Mouse (Mus musculus) thymus, adult 2 months (tissue): ENCODE results near the gene Cdk12. TPM values are rescaled to one million over a fixed set of nuclear protein-coding genes. Genes with fewer than 3 reads are reported as not detected.
"Not testable (repeated sequence)": the region's sequence is repeated elsewhere in the genome, so short reads cannot be mapped to it uniquely, and the experiment has no call there.

Experiments
- DNase-seq: peaks from one replicate; pipeline ENCODE4 v3.0.0; 2021
- H3K27ac ChIP-seq: fragments of 200-500 bp; 2 replicates; pipeline ENCODE4 v1.5.1; 2012; ENCODE audit warnings: low read length, control low read depth; ENCODE audit not compliant: control insufficient read depth, insufficient read depth
- H3K27me3 ChIP-seq: fragments of 200-500 bp; 2 replicates; pipeline ENCODE4 v1.6.1; 2012; ENCODE audit warnings: mild to moderate bottlenecking, low read length, moderate library complexity, mixed read lengths; ENCODE audit not compliant: control insufficient read depth, insufficient read depth
- H3K36me3 ChIP-seq: fragments of 200-500 bp; 2 replicates; pipeline ENCODE4 v1.6.1; 2012; ENCODE audit warnings: mild to moderate bottlenecking, low read length, moderate library complexity; ENCODE audit not compliant: control insufficient read depth, insufficient read depth
- H3K4me1 ChIP-seq: fragments of 200-500 bp; replicated peaks from 2 replicates; pipeline ENCODE4 v1.6.1; 2012; ENCODE audit warnings: low read length; ENCODE audit not compliant: control insufficient read depth, insufficient read depth
- H3K4me3 ChIP-seq: fragments of 200-500 bp; 2 replicates; pipeline ENCODE4 v1.5.1; 2012; ENCODE audit warnings: mild to moderate bottlenecking, low read length, control low read depth, moderate library complexity; ENCODE audit not compliant: control insufficient read depth, insufficient read depth
- CTCF ChIP-seq: fragments of 200-500 bp; IDR thresholded peaks from 2 replicates; pipeline ENCODE4 v1.5.1; 2012; ENCODE audit warnings: mild to moderate bottlenecking, control low read depth, low read length, moderate library complexity, borderline replicate concordance; ENCODE audit not compliant: control insufficient read depth, poor library complexity, insufficient read depth; ENCODE audit errors: extremely low read depth
- POLR2A ChIP-seq: fragments of 200-500 bp; IDR thresholded peaks from 2 replicates; pipeline ENCODE4 v1.6.1; 2012; ENCODE audit warnings: mild to moderate bottlenecking, low read length, control low read depth, moderate library complexity; ENCODE audit not compliant: control insufficient read depth, poor library complexity, insufficient read depth; ENCODE audit errors: extremely low read depth
- WGBS: fragments of 180-500 bp; shearing (Covaris S2); methylation state at CpG from one replicate; pipeline ENCODE4 v1.1.7; 2018; 5-methylcytosine and 5-hydroxymethylcytosine counted together
- polyA plus RNA-seq: library from polyadenylated mRNA; depleted of rRNA; stranded (reverse); fragments of >200 nt; gene quantifications from 2 replicates; pipeline ENCODE4 v1.2.3, GENCODE M21; 2012

Gene Cdk12
- polyA plus RNA-seq, 1 experiment = 27.0 TPM

GRCm38 (mm10) chr11:98192901-98193805 lies 9.7 kb upstream of the Cdk12 start, which contains the start of gene Med1:
Gene Med1, minus strand, starts transcription at chr11:98193293.
- Histone ChIP-seq H3K27me3 (no peaks in the 10 kb centered on the region), H3K36me3 (peaks cover 6% of the 10 kb centered on the region), H3K27ac (peak within 1 kb of the TSS; percentile 81), H3K4me3 (peak within 1 kb of the TSS; percentile 68), H3K4me1 (peaks cover 9% of the 10 kb centered on the region)
- no peak; the same call in 1 of the 2 replicates for TF ChIP-seq POLR2A
- peak; percentile 16; the same call in 1 of the 2 replicates for TF ChIP-seq CTCF
- DNase-seq = peak; percentile 92
- WGBS = under 1% methylated on average over 52 of the region's 53 CpGs

DNA sequence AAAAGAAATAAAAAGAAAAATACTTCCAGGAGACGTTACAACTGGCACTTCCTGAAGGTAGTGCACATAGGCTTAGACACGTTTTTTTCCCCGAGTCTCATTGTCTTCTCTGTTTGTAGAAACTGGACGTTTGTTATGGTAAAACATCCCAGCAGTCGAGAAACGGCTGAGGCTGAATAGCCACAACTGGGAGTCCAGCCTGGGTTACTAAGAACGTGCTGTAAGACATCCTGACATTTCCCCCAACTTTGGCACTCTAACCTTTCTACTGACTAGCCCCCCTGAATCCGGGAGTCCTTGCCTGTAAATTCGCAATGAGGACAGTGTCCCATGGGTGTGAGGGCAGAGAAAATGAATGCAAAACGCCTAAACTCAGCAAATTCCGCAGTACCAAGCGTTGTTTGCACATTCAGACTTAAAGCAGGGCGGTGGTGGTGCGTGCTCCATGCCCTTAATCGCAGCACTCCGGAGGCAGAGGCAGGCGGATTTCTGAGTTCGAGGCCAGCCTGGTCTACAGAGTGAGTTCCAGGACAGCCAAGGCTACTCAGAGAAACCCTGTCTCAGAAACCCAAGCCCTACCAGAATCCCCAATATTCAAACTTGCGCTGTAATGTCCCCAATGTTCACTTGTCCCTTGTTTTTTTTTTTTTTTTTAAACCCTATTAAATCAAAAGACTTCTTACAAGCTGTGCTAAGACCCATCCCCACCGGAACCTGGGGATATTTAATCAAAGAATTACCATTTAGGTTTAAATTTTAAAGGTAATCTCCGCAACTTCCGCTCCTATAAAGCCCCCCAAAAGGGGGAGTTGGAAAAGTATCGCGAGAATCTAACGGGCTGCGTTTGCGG lies 843 bp upstream of the Cdk12 start:
- under 1% methylated on average over 27 of the region's 27 CpGs for WGBS
- DNase-seq = peak; percentile 40
- Histone ChIP-seq H3K27ac (peak overlapping the region; percentile 88), H3K36me3 (no peaks in the 10 kb centered on the region), H3K4me3 (peak overlapping the region; percentile 78), H3K27me3 (no peaks in the 10 kb centered on the region), H3K4me1 (peaks cover 6% of the 10 kb centered on the region)
- TF ChIP-seq POLR2A (no peak), CTCF (no peak)

DNA sequence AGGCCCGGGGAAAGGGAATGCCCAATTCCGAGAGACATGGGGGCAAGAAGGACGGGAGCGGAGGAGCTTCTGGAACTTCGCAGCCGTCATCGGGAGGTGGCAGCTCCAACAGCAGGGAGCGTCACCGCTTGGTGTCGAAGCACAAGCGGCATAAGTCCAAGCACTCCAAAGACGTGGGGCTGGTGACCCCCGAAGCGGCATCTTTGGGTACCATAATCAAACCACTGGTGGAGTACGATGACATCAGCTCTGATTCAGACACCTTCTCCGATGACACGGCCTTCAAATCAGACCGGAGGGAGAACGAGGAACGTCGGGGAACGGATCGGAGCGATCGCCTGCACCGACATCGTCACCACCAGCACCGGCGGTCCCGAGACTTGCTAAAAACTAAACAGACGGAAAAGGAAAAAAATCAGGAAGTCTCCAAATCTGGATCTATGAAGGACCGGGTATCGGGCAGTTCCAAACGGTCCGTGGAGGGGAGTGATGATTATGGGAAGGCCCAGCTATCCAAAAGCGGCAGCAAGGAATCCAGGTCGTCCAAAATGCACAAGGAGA lies 572 bp downstream of the Cdk12 start:
- Histone ChIP-seq H3K27me3 (no peaks in the 10 kb centered on the region), H3K27ac (peak overlapping the region; percentile 87; the same call in 1 of the 2 replicates), H3K4me1 (peaks cover 6% of the 10 kb centered on the region), H3K36me3 (no peaks in the 10 kb centered on the region; the same call in 1 of the 2 replicates), H3K4me3 (peak overlapping the region; percentile 64)
- under 1% methylated on average over 37 of the region's 37 CpGs for WGBS
- TF ChIP-seq CTCF (no peak), POLR2A (no peak)
- DNase-seq = no peak

DNA sequence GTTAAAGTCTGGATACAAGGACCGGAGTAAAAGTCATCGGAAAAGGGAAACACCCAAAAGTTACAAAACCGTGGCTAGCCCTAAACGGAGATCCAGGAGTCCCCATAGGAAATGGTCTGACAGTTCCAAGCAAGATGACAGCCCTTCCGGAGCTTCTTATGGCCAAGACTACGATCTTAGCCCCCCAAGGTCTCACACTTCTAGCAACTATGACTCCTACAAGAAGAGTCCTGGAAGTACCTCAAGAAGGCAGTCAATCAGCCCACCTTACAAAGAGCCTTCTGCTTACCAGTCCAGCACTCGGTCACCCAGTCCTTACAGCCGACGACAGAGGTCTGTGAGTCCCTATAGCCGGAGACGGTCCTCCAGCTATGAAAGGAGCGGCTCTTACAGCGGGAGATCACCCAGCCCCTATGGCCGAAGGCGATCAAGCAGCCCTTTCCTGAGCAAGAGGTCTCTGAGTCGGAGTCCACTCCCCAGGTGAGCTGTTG lies 1.1 kb downstream of the Cdk12 start:
- no peak for DNase-seq
- under 1% methylated on average over 16 of the region's 16 CpGs for WGBS
- TF ChIP-seq POLR2A (no peak), CTCF (no peak)
- Histone ChIP-seq H3K27me3 (no peaks in the 10 kb centered on the region), H3K36me3 (peaks cover 4% of the 10 kb centered on the region), H3K4me3 (peak overlapping the region; percentile 64), H3K4me1 (peaks cover 6% of the 10 kb centered on the region), H3K27ac (peak overlapping the region; percentile 87; the same call in 1 of the 2 replicates)

GRCm38 (mm10) chr11:98205463-98205862 lies 2.6 kb downstream of the Cdk12 start:
- H3K36me3 ChIP-seq = peaks cover 19% of the 10 kb centered on the region
- H3K27me3 ChIP-seq = no peaks in the 10 kb centered on the region
- peaks cover 6% of the 10 kb centered on the region for H3K4me1 ChIP-seq
- no peak overlapping the region for H3K4me3 ChIP-seq
- H3K27ac ChIP-seq = no peak overlapping the region
- TF ChIP-seq CTCF (no peak), POLR2A (no peak)
- no peak for DNase-seq

- 78% methylated on average over 3 of the region's 3 CpGs for WGBS
- not testable (repeated sequence) for H3K27me3 ChIP-seq, H3K4me3 ChIP-seq, H3K27ac ChIP-seq, H3K4me1 ChIP-seq, DNase-seq
- peaks cover 27% of the 10 kb centered on the region for H3K36me3 ChIP-seq
Observed at GRCm38 (mm10) chr11:98206281-98206680, 3.4 kb downstream of the Cdk12 start.

DNA sequence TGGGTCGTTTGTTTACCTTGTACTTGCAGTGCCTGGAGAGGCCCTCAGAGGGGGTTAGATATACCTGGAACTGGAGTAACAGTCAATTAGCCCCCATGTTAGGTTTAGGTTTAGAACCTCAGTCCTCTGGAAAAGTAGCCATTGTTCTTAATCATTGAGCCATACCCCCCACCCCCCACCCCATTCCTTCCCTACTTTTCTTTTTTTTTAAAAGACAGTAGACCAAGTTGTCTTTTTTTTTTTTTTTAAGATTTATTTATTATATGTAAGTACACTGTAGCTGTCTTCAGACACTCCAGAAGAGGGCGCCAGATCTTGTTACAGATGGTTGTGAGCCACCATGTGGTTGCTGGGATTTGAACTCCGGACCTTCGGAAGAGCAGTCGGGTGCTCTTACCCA lies 6.8 kb downstream of the Cdk12 start:
- not testable (repeated sequence) for H3K27ac ChIP-seq, H3K27me3 ChIP-seq, H3K4me1 ChIP-seq, DNase-seq, H3K4me3 ChIP-seq
- peaks cover 53% of the 10 kb centered on the region for H3K36me3 ChIP-seq
- 81% methylated on average over 5 of the region's 5 CpGs for WGBS
